Mouse (Mus musculus) layer of hippocampus, adult 9-11 months (tissue): ENCODE data around the gene Sart3.
"Not testable (repeated sequence)": the region's sequence is repeated elsewhere in the genome, so short reads cannot be mapped to it uniquely, and the experiment has no call there.

Experiments
- DNase-seq: peaks from one replicate; pipeline ENCODE4 v3.0.0; 2022

Gene Sart3

DNA sequence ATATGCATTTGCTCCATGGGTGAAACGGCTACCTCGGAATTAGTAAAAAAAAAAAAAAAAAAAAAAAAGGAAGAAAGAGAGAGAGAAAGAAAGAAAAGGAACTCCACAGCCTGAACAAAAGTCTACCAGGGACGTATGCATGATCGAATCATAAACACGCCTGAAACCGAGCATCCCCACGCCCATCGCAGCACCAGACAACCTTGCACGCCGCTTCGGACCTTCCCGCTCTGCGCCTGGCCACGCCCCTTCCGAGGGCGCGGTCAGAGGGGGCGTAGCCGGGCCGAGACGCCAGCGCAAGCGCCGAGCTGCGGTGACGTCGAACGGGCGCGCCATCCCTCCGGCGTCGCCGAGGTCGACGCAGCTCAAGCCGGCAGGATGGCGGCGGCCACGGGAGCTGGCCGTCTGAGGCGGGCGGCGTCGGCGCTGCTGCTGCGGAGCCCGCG, at the start of gene Sart3, which contains the start of gene Iscu:
Gene Sart3, minus strand, starts transcription at position 61 of the 446 bp plus-strand sequence.
Gene Iscu, plus strand, starts transcription at position 299 of the 446 bp plus-strand sequence.
- peak; percentile 95 for DNase-seq

DNA sequence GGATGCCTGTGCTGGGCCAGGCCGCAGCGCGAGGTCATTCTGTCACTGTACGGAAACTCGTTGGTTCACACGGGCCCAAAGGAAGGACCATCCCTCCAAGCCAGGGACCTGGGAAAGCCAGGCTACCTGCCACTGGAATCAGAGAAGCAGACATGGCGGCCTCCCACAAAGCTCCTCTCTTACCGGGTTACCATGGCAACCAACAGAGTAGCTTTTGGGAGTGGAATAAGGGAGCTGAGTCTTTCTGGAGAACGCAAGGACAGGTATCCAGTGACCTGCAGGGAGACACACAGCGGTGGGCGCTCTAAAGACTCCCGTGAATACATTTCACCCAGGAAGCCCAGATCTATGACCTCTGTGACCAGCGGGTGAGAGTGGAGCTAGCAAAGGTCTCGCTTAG, 46.3 kb upstream of the Sart3 start:
- no peak for DNase-seq

DNA sequence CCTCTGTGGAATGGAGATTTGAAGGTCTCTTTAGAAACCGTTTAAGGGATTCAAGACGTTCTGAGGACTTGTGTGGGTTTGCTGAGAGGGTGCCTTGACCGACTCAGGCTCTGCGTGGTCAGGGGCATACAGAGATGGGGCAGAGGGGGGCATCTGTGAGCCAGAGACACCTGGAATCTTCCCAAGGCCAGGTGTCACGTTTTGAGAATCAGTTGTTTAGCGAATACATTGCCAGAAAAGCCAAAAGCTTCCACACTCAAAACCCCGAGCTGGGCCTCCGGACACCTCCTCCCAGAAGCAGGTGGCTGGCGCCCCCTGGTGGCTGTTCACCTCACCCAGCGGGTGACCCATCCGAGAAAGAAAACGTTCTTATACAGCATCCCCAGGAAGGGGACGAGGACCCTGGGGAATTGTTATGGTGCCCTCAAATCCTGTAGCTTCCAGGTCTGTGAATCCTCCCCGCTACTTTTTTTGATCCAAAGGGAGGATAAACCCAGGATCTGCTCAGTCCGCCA, 43.4 kb upstream of the Sart3 start:
- no peak for DNase-seq

DNA sequence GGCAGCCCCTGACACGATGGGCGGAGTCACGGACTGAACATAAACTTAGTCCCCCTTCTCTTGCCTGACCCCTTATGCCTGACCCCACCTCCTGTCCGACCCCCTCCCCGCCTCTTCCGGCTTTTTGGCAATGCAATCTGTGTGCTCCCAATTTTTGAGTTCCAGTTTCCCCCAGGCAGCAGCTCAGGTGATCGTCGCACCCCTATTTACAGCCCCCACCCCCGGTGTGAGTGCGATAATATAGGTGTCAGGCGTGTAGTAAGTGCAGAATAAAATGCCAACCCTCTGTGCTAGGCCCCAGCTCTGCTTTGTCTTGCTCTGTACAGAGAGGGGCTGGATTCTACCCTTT, 42.7 kb upstream of the Sart3 start:
- DNase-seq, result no peak

DNA sequence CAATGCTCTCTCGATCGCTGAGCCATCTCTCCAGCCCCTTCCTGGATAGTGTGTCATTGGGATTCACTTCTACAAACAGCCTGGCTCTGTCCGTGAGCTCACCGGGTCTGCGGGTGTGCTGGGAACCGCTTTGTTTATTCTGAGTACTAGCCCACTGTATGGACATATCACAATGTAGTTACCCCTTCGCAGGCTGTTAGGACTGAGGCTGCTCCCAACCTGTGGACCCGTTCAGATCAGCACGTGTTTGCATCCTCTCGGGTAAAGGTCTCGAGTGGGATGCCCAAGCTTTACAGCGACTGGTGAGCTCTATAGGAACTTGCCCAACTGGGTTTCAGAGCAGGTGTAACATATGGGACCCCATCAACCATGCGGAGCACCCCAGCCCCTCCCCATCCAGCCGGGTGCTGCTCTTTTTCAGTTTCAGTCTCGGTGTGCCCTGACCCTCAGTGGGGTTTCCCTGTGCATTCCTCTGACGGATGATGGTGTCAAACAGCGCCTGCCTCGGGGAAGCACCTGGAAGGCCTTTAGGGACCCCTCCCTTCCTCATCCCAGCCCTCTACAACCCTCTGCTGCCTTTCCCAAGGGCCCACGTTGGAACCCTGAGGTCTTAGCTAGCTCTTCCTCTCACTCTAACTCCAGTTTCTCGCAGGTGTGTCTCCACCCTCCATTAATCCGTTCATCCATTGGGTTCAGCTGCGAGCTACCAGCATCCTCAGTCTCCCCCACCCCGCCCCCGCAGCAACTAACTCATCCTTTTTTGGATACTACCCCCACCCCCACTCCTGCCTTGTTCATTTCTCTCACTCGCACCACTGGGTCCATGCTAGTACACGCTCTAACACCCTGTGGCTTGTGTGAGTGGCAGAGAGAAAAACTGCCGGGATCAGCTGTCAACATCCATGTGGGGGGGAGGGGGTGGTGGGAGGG, 42.1 kb upstream of the Sart3 start:
- DNase-seq, result no peak

DNA sequence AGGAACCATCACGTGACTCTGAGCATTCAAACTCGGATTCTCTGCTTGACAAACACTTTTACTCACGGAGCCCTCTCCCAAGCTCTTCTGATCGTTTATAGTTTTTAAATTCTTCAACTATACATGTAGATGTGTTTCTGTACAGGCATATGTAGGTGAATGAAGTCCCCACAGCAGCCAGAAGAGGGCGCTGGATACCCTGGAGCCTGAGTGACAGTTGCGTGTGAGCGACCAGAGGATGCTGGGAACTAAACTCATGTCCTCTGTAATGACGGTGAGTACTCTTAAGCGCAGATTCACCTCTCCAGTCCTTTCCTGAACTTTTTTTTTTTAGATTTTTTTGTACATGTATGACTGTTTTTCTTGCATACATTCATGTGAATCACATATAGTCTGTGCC, 41.3 kb upstream of the Sart3 start:
- DNase-seq, result no peak

DNA sequence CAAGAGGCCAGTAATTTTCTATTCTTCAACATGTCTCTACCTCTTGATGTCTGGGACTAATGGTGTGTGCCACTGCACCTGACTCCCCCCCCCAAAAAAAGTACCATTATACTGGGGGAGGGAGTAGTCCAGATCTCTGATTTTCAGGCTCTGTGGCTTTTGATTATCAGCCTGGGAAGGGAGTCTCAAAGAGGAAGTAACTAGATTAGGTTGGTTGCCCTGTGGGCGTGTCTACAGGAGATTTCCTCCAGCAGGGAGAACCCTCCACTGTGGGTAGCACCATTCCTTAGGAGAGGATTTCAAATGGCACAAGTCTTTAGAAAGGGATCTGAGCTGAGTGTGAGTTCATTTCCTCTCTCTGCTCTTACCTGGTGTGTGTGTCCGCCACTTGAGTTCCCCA, 40.3 kb upstream of the Sart3 start:
- DNase-seq, result no peak

DNA sequence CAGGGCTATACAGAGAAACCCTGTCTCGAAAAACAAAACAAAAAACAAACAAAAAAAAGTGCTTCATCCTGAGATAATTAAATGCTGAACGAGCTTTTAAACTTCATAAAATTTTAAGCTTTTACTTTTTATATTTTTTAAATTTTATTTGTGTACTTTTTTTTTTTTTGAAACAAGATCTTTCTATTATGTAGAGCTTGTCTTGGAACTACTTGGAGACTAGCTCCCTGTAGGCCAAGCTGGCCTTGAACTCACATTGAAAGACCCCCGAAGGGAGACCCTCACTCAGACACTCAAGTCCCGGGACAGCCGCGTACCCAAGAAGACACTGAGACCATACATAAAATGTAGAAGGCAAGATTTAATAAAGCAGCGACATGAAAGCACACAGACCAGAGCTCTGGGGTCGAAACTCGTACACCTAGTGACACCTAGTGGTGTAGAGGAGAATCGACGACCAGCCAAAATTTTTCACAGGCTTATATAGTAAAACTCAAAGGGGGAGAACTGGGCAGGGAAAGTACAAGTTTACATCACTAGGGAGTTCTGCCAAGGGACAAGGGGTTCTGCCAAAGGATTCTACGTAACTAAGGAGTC, 39.6 kb upstream of the Sart3 start:
- not testable (repeated sequence) for DNase-seq

DNA sequence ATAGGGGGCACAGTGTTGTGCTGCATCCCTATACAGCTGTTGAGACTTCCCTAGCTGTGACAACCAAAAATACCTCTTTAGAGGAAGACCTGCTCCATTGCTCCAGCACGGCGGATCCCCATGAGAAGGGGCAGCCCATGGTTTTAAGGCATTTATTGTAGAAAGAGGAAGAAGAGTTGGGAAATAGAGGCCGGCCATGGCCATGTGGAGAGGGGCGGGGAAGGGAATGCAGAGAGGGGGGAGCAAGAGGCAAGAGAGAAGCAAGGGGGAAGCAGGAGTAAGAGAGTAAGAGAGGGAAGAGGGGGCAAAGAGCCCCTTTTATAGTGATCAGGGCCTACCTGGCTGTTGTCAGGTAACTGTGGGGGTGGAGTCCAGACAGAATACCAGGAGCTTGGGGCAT, 37.8 kb upstream of the Sart3 start:
- DNase-seq, result no peak

DNA sequence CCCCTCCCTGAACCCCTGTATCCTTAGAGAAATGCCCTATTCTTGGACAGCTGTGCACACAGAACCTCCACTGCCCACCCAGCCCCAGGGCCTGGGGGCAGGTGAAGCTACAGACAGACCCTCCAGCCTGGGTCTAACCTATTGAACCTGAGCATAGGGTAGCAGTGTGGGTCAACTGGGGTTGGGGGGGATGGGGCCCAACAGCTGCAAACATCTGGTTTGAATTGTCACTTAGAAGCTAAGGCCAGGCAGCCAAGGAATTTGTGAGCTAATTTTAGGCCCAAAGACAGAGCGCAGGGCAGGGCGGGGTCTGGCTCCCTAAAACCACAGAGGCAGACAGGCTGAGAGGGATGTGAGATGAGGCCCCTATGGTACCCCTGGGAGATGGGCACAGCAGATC, 35.9 kb upstream of the Sart3 start:
- no peak for DNase-seq

DNA sequence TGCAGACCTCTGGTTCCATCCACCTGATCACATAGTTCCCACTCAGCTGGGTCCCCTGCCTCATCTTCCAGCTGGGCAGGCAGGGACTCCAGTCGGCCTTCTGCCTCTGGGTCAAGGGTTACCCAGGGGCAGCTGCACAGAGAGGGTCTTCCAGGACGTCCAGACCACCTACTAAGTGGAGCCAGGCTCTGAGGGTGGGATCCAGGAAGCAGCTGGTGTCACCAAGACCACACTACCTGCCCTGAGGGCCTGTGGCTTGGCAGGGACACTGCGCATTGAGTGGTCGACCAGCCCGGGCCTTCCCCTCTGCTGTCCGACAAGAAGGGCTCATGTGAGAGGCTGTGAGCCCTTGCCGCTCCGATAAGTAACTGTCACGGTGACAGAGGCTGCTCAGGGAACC, 35.4 kb upstream of the Sart3 start:
- DNase-seq, result no peak

DNA sequence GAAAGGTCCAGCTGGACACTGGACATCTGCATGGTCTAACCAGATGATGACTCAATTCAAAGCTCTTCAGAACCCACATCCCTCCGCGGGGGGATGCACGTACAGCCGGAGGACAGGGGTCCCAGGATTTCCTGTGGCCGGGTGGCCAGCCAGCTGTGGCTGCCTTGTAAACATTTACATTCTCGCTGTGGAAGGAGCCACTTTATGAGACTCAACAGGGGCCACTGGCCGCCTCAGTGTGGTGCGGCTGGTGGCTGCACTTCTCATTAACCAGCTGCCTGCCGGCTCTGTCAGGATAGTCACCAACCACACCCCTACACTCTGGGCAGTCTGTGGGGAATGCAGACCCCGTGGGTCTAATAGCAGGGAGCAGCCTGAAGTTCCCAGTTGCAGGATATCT, 34.1 kb upstream of the Sart3 start:
- DNase-seq, result no peak

DNA sequence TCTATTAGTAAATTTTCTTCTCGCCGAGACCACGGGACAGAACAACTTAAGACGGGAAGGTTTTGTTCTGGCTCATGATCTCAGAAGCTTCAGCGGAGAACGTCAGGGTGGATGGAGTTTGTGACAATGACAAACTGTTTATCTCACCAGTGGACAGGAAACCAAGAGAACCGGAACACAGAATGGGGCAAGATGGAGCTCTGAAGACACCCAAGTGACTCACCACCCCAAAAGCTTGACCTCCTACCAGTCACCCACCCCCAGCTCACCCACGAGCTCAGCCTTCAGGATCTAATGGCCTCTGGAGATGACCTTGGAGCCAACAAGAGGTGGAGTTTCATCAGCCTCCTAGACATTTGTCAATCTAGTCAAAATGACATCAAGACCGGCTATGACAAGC, 33.0 kb upstream of the Sart3 start:
- DNase-seq, result no peak

DNA sequence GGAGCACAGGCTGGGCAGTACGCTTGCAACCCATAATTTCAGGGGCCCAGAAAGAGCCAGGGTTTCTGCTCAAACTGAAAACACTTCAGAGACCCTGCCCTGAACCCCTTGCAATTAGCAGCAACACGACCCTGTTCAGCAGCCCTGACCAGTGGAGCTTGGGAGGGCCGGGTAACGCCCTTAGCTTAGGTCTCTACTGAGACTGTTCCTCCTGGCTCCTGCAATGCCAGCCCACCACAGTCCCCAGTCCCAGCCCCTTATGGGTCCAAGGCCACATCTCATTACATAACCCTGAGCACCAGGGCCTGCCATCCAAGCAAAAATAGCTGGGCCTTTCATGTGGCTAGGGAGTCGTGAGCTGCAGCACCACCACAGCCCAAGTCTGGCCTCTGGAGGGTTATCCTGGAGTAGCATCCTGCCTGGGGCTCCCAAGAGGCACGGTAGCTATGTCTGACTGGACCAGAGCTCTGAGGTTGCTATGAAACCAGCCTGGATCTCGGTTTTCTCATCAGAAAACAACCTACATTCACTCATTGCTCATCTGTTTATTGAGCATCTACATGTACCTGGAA, 32.2 kb upstream of the Sart3 start:
- DNase-seq, result no peak

DNA sequence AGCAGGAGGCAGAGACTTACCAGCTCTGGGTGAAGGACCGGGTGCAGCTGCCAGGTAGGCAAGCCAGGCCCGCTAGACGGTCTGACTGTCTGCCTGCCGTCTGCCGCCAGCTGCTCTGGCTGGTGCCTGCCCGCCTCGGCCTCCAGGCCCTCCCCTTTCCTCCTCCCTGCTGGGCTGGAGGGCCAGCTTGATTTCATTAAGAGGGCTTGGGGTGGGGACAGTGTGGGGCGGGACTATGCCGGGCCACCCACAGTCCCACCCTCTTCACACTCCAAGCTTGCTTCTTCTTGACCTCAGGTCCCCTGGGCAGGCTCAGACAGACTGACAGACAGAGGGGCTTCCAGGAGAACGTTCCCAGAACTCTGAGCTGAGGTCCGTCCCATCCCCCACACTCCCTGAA, 28.0 kb upstream of the Sart3 start, which contains the start of gene Tmem119:
Gene Tmem119, minus strand, starts transcription at position 237 of the 400 bp plus-strand sequence.
- no peak for DNase-seq

DNA sequence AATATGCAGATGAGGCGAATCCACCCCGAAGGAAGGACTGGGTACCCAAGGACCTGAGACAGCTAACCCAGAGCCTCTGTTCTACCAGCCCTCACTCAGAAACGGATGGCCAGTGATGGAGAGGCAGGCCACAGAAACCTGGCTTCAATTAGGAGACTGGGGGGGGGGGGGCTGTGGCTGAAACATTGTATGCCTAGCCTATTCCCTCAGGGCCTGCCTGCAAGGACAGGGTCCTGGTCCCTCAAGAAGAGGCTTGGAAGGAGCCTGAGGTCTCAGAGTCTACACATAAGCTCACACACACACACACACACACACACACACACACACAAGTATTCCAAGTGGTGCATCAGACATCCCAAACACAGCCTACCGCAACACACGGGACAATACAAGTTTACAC, 27.4 kb upstream of the Sart3 start:
- DNase-seq, result no peak

DNA sequence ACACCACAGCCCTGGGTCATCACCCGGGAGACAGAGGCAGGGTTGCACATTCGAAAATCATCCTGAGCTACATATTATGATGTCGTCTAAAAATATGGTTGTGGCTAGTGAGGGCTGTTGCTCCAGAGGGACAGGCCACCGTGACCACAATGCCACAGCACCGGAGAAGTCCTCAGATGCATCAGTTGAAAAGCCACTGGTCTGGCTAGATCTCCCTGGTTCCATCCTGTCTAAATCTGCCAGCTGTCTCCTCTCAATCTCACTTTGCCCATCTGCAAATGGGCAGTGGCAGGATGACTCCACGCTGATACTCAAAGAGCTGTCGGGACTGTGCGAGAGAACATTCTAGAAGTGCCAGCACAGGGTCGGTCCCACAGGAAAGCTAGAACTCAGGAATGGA, 26.2 kb upstream of the Sart3 start:
- DNase-seq, result no peak

DNA sequence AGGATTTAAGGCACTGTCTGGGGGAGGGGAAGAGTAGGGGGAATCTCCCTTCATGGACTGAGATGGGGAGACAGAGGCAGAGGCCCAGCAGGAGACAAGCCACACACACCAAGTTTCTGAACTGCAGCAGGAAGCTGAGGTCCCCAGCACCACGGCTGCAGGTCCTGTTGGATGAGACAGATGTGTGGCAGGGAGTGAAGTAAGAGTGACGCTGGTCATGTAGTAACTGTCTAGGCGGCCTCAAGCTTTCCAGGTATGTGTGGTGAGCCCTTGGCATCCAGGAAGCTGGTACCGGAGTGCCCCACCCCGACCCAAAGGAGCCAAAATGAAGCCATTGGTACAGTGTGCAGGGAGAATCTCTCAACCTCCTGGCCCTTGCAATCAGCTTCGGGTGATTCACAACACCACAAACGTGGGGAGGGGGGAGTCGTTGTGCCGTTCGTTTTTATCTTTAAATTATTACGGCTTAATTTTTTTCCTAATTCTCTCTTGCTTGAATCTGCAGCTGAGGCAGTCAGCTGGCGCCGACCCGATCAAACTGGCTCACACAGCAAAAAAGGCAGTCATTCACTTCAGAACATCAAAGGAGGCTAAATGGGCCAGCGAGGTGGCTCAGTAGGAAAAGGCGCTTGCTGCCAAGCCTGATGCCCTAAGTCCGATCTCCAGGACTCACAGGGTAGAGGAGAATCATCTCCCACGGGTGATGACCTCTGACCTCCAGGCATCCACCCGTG, 25.0 kb upstream of the Sart3 start:
- no peak for DNase-seq

DNA sequence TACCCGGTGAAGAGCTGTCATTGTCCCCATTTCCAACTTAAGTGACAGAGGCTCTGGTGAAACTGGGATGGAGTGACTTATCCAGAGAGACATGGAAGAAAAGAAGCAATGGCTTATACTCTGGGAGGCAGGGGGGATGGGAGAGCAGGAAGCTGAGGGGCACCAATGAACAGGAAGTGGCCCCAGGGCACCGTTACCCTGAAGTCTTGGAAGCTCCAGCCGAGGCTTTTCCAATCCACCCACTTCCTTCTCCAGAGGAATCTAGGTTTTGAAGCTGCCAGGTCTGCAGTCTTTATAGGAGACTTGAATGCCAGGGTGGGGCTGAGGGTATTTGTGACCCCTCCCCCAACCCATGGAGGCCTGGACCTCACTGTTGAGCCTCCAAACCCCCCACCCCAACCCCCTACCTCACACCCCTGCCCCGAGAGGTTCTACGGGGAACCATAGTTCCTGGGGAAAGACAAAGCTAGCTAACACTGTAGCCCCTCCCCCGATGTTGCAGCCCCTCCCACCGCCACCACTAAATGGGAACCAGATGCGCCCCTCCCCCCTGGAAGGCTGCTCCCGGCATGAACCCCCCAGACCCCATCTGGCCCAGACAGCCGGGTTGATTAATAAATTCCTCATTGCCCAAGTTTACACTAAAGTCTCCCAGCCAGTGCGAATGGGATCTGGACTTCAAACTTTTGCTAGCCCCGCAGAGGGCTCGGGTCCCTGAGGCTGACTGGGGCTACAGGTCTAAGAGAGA, 24.3 kb upstream of the Sart3 start:
- no peak for DNase-seq

DNA sequence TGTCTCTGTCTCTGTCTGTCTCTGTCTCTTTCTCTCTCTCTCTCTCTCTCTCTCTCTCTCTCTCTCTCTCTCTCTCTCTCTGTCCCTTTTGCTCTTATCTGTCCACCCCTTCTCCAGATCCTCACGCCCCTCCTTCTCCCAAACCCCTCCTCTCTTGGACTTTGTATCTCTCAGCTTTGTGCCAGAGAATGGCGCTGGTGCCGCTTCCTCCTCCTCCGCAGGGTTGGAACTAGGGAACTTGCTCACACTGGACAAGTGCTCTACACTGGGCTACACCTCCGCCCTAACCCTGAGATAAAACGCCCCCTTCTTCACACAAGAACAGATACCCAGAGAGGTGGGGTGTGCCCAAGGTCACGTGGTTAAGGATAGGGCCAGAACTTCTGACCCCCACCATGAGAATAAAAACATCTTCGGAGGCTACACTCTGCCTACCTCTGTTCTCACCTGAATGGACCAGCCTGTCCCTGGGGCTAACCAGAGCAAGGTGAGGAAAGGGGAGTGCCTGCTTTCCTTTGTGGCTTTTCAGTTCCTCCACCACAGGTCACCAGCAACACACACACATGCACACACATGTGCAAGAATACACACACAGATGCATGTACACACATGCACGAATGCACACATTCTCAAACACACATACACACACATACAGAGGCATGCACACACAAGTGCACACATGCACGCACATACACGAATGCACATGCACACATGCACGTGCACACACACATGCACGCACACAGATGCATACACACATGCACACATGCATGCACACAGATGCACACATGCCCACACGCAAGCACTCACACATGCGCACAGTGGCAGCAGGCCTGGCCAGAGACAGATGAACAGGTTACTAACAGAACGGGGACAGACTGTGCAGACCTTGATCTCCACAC, 19.1 kb upstream of the Sart3 start:
- no peak for DNase-seq
